Mouse (Mus musculus): ENCODE results near the gene Csf3.
"Not testable (repeated sequence)": the region's sequence is repeated elsewhere in the genome, so short reads cannot be mapped to it uniquely, and the experiment has no call there.

The Csf3 gene

DNA sequence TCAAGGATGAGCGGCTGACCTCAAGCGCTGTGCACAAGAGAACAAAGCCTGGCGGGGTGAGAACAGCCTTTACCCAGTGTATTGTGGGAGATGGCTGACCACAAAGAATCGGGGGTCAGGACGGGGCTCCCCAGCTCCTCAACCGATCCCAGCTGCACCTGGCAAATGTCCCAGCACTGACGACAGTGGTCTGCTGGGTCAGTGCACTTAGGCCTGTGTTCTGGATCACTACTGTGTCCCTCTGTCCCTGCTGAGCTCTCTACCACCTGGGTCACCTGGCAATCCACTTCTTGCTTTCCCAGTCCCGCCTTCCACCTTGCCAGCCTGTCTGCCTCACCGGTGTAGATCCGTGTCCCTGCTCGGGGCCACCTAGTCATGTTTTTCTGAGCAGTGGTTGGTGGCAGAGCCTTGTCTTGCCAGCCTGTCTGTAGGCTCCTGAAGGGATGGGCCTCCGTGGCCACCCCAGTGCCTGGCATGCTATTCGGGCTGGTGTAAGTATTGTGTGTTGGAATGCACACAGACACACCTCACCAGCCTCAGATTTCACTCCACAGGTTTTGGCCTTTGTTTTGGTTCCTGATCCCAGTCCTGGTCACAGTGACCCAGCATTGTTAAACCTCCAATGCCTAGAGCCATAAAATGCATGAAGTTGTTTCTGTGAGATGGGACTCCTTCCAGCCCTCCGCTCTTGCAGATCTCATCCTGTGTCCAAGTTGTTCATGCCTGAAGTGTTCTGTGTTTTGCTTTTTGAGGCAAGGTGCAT lies 4.4 kb upstream of the Csf3 start:
- no peak for DNase-seq (ENCODE audit: low read depth)

DNA sequence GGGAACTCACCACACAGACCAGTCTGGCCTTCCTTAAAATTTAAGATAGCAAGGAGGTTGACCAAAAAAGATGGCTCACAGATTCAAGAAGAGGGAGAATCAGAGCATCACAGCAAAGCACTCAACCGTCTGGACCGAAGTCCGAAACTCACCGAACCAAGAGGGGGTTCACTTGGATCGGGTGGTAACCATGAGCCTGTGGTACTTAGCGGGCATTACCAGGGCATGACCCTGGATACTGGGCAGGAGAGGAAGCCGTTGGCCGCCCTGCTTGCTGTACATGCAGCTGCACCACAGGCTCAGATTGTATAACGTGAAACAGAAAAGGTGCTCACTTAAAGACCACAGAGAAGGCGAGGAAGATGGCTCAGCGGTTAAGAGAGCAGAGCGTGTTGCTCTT lies 3.8 kb upstream of the Csf3 start:
- no peak for DNase-seq (ENCODE audit: low read depth)

DNA sequence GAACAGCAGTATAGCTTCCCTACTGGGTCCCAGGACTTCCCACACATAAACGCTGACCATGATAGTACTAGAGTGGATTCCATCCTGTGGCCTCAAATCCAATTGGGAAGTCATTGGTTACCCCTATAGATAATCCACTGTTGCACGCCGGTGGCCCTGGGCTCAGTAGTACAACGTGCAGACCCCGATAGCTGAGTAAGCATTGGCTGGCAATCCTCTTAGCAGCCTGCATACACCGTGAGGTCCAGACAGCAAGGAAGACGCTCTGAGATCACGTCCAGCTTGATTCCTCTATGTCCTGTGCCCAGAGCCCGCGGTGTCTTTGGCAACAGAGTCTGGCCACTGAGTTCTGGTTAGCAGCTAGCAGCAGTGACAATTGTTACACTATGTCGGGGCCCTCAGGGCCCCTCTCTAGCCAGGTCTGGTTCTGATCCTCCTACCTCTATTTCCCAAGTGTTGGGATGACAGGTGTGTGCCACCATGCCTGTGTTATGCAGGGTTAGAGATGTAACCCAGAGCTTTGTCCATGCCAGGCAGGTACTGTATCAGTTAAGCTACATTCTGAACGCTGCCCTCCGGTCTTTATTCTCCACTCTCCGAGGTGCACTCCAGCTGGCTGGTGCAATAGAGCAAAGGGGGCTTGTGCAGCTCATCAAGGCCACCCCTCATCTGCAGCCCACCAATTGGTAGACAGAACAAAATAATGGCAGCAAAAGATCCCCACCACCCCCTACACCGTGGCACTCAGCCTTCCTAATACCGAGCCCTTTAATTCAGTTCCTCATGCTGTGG lies 2.0 kb upstream of the Csf3 start:
- DNase-seq (ENCODE audit: low read depth): no peak

DNA sequence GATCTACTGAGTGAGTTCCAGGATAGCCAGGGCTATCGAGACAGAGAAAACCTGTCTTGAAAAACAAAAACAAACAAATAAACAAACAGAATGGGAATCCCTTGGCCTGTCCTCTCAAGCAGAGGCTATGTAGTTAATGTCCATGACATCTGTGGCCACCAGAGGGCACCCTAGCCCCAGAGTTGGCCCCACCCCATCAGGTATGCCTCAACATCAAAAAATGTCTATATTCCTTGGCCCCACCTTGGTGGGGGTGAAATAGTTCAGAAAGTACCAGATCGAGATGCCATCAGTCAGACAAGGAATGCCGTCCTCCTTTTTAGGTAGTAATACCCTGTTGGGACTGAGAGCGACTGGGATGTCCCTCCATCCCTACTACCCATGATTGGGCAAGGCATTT lies 1.2 kb upstream of the Csf3 start:
- DNase-seq (ENCODE audit: low read depth): peak; percentile 85

DNA sequence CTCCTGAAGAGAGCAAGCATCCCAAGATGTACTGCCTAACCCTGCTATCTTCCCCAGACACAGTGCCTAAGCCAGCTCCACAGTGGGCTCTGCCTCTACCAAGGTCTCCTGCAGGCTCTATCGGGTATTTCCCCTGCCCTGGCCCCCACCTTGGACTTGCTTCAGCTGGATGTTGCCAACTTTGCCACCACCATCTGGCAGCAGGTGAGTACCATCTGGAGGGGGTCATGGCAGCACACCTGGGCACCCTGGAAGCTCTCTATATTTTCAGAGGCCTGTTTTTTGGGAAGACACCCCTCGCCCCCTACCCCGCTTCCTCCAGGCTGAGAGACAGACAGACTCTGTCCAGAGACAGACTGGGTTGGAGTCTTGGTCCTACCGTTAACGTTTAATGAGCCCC lies 1.3 kb downstream of the Csf3 start:
- no peak for DNase-seq (ENCODE audit: low read depth)

DNA sequence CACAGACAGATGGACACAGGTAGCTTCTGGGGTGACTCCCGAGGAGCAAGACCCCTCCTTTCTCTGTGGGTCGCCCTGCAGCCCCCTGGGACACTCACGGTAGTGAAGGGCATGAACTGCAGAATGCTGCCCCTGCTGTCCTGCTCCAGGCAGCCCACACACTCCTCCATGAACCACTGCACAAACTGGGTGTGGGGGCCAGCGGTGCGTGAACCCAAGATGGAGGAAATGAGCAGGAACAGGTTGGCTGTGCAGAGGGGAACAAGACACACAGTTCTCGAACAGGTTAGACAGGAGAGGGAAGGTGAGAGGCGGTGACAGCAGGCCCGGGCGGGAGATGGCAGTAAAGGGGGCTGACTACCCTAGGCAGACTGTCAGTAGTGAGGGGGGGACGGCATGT lies 4.0 kb downstream of the Csf3 start:
- DNase-seq (ENCODE audit: low read depth): no peak

DNA sequence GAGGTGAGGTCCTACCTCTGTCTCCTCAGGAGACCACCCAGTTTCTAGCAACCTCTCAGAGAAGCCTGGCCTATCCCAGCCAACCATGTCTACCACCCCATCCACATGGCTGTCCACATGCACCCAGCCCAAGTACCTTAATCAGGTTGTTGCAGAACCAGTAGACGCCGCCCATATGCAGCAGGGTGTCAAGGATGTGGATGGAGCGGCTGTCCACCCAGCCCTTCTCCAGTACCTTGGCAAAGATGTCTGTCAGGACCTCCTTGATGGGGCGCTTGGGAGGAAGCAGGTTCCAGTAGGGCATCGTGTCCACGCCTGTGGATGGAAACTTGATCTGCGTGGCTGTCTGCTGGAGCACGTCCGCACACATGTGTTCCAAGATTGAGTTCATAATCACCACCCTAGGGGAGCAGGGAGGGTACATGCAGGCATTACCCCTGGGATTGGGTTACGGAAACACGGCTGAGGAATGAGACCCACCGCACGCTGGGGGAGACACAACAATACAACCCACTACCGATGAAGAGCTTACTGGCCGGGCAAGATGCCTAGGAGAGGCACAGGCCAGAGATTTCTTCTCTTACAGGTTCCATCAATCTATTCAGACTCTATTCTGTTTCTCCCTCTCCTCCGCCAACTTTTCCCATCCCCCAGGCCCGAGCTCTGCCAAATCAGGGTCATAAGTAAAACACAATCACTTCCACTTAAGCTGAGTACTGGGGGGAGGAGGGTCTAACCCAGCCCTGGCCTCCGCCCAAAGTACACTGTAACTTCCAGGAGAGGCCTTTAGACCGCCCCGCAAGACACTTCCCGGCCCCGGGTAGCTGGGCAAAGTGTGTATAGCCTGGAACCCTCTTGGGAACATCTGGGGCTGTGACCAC lies 6.6 kb downstream of the Csf3 start:
- DNase-seq (ENCODE audit: low read depth): no peak

DNA sequence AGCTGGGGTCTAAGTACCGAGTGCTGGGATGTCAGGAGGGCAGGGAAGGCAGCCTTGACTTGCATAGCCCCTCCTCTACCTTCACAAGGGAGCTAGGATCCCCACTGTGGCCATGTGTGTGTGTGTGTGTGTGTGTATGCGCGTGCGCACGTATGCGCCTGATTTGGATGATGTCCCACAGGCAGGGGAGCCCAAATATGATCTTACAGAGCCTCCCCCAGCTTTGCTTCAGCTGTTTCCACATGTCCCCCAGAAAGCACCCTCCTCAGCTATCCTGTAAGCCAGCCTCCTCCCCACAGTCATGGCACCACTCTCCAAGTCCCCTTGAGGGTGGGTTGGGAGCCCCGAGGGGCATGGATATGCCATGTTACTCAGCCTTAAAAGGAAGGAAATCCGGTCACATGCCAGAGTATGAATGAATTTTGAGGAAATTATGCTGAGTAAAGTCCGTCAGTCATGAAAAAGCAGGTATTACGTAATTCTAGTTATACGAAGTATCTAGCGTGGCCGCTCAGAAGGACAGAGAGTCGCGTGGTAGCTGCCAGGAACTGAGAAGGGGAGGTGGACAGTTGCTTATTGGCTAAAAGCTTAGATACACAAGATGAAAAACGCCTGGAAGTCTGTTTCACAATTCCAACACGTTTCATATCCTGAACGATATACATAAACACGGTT lies 7.4 kb downstream of the Csf3 start:
- no peak for DNase-seq (ENCODE audit: low read depth)

DNA sequence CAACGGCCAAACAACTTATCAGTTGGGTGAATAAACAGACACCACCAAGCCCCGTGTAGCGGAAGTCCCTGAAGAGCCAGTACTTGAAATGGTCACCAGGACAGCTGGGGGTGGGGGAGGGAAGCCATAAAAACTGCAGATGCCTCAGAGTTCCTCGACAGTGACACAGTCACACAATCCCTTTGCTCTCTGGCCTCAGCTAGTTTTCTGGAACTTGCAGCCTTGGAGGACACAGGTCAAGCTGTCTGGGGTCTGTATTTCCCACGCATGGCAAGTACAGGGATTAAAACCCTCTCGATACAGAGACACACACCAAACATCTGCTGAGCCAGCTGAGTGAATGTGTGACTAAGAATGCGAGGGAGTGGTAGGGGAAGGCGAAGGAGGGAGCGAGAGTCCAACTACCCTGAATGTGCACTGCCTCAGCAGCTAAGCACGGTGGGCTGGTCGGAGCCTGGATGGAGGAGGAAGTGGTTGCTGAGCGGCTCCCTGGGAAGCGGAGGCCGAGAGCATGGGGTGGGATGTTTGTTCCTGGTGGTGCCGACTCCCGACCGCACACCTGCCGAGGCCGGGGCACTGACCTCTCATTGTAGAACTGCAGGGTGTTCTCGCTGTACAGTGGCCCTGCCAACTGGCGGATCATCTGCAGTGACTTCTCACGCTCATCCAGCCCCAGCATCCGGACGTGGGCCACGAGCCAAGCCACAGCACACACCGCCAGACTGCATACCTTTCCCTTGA lies 8.1 kb downstream of the Csf3 start:
- DNase-seq (ENCODE audit: low read depth): no peak

DNA sequence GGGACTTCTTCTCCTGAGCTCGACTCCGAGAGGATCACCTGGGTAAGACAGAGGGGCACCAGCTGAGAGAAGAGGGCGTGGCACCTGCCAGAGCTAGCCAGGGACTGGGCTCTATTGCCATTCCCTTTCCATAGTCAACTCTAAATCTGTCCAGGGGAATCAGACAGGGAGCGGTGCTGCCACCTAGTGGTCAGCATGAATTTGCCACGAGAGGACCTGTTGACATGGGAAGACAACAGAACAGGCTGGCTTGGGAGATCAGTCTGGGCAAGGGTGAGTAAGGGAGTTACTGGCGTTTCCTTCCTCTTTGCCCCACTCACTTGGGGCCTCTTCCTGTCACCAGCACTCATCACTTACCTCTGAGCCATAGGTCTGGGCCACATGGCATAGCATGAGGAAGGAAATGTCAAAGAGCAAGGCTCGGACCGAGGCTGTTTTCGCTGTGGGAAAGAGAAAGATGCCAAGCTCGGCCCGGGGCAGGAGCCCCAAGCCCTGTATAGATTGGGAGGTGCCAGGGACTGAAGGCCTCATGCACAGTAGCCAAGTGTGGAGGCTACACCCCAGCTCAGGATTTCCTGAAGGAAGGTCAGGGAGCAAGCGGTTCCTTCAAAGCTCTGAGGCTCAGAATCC lies 9.5 kb downstream of the Csf3 start:
- peak; percentile 87 for DNase-seq (ENCODE audit: low read depth)

DNA sequence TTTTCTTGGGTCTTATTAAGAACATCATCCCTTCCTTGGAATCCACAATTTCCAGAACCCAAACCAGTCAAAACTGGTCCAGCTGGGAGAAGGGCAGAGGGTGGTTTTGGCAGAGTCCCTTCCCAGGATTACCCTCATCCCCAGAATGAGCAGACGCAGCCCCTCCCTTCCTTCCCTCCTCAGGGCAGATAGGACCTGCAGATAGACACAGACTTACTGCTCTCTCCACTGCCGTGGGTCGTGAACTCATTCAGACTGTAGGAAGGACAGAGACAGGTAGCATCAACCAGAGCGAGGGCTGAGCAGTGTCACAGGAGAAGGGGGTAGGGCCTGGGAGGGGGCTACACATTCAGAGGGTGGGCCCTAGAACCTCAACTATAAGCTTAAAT lies 10.0 kb downstream of the Csf3 start:
- no peak for DNase-seq (ENCODE audit: low read depth)

DNA sequence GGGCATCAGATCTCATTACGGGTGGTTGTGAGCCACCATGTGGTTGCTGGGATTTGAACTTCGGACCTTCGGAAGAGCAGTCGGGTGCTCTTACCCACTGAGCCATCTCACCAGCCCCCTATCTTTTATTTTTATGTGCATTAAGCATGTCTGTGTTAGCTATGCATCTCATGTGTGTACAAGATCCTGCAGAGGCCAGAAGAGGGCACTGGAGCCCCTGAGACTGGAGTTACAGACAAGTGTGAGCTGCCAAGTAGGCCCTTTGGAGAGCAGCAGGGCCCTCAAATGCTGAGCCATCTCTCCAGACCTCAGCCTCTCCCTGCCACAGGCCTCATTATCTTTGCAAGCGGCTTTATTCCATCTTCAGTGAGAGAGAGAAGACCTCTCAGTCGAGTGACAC lies 10.9 kb downstream of the Csf3 start:
- not testable (repeated sequence) for DNase-seq (ENCODE audit: low read depth)

DNA sequence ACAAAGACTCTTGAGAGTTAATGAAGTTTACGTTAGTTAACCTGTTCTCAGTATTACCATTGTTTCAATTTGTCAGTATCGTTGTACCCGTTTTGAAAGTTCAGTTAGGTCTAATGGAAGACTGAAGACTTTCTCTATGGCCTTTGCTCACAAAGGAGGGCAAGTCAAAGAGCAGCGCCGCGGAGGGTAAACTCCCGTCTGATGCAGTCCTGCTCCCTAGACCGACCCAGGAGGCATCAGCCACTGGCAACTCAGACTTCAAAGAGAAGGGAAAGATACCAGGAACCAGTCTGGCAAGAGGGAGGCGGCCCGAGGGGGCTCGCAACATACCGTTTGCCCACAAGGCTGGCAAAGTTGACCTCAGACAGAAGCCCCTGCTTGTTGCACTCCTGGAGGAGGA lies 12.6 kb downstream of the Csf3 start:
- no peak for DNase-seq (ENCODE audit: low read depth)

DNA sequence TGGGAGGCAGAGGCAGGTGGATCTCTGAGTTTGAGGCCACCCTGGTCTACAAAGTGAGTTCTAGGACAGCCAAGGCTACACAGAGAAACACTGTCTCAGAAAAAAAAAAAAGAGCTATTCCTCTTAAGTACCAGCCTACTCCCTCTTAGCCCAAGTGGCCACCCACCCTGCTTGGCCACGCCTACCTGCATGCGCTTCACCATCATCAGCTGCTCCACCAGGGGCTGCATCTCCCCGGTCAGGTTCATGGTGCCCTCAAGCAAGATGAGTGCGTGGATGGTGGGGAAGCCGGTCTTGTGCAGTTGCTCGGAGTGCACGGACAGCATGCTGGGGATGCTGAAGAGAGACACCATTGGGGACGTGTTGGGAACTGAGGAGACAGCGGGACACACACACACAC lies 14.9 kb downstream of the Csf3 start:
- DNase-seq (ENCODE audit: low read depth): no peak

DNA sequence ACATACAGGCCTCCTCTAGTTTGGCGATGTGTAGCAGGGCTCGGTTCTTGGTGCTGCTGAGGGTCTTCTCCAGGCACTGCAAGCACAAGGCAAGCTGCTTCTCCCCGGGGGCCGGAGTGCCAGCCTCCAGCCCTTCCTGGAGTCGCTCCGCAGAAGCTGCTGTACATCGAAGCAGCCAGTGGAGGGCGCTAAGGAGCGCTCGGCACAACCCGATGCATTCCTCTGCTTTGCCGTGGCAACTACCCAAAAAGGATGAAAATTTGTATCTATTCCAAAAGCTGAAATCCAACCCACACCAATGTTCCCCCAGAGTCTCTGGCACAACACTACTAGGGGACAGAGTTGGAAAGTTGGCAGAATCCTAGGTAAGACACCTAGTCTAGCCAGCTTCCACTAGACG lies 16.8 kb downstream of the Csf3 start:
- peak; percentile 56 for DNase-seq (ENCODE audit: low read depth)

DNA sequence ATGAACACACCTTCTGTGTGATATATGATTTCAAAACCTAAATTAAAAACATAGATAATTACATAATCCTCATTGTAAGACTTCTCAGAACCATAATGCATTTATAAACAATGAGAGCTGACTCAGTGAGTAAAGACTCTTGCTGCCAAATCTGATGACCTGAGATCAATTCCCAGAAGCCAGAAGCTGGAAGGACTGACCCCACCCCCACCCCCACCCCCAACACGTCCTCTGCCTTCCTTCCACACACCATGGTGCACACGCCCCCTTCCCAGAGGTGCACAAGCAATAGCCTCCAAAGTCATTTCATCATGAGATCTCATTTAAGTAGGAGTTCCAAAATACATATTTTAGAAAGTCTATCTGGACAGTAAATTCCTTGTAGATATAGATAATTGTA lies 19.7 kb downstream of the Csf3 start:
- DNase-seq (ENCODE audit: low read depth): no peak

DNA sequence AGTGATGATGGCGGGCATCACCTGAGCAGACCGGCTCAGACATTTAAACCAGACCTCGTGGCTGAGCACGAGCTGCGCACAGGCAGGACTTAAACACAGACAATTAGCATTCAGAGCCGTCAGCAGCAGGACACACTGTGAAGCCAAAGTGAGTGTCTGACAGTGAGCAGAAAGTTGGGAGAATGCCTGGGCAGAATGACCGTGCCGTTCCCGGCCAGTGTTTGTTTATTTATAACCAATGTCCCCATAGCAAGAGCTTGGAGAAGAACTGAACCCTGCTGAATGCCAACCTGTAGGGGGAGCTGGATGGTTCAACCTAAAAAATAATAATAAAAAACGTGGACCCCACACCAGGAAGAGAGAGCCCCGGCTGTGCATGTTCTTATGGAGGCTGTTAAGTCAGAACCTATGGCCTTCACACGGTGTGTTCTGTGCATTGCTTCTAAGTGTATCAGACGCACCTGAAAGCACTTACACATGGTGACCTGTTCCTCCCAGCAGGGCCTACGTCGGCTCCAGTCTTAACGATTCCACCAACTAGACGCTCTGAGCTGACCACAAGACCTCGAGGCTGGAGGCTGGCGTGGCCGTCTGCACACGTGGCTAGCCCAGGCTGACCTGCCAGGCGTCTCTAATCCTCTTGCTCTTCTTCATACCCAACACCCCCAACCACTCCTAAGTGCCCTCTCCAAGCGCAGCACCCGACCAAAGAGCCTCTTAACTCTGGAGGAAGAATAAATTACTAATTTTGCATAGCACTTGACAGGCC lies 20.6 kb downstream of the Csf3 start:
- DNase-seq (ENCODE audit: low read depth): no peak

DNA sequence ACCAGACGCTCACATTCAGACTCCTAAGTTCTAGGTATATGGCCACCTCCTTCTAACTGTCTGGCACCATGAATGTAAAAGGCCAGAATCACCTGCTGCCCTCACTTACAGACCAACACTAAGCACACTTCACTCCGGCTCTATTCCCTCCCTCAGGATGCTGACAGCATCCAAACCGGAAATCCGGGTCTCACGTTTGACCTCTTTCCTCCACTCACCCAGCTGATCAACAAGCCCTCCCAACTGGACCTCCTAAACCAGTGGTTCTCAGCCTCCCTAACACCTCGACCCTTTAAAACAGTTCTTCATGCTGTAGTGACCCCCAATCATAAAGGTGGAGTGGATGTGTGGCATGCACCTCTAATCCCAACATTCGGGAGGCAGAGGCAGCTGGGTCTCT lies 22.0 kb downstream of the Csf3 start:
- DNase-seq (ENCODE audit: low read depth): no peak

DNA sequence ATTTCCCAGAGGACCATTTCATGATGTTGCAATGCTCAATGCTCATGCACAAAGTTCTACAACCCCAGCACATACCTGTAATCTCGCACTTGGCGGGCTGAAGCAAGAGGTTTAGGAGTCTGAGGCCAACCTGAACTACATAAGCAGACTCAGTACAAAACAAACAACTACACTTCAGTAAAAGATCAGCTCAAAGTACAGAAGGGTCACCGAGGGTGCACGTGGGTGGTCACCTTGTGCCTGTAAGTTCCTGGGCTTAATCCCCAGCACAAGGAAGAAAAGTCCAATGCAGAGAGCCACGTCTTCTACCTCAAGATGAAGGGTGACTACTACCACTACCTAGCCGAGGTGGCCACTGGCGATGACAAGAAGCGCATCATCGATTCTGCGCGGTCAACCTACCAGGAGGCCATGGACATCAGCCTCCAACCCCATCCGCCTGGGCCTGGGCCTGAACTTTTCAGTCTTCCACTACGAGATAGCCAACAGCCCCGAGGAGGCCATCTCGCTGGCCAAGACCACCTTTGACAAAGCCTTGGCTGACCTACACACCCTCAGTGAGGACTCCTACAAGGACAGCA lies 25.0 kb downstream of the Csf3 start:
- no peak for DNase-seq (ENCODE audit: low read depth)

DNA sequence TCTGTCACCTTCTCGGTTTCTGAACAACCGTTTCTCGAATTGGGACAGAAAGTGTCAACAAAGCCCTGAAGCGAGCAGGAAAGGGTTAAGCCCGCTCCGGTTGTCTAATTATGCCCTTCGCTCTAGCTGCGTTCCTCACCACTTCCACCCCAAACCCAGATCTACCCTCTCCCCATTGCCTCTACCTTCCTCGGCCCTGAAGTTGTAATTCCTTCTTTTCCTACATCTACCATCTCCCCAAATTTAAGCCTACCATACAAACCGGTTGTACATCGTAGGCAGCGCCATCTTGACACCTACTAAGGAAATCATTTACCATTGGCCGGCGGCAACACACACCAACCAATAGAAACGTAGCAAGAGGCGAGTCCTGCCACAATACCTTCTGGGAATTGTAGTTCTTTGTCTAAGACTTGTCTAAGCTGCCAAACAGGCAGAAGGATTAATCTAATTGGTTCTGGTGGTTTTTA lies 28.1 kb downstream of the Csf3 start, which contains the start of gene Med24:
TSS of gene Med24 (minus strand) at position 317 of the 470 bp plus-strand sequence.
- DNase-seq (ENCODE audit: low read depth): peak; percentile 94
